26 mouse cellular contexts compared by ENCODE assay signal in genomic region chr14:105417967-105418366, GRCm38 (mm10).
"Had no signal": no experiment of that assay in that cellular context is flagged by ENCODE, and none has a peak within 500 bp of the region (broad histone marks: within the 10 kb centered on the region; RNA-seq: fewer than 3 reads in every experiment).

No protein-coding gene starts in this region.

- DNase-seq: forebrain, postnatal 0 days; gastrocnemius, postnatal 14 days; gastrocnemius, postnatal 36 days; heart, adult 11 months; heart, adult 2 months; heart, postnatal 14 days; heart, postnatal 36 days; kidney, adult 11 months; kidney, adult 2 months; kidney, adult 9 months; kidney, postnatal 14 days; kidney, postnatal 36 days; liver had no signal

- H3K9ac ChIP-seq: forebrain, postnatal 0 days; heart, embryonic 13.5 days; heart, embryonic 15.5 days; hindbrain, embryonic 13.5 days; hindbrain, embryonic 15.5 days; kidney, embryonic 15.5 days; limb, embryonic 12.5 days had no signal

- H3K4me3 ChIP-seq: heart, adult 2 months; heart, embryonic 13.5 days; heart, embryonic 15.5 days; hindbrain, embryonic 13.5 days; hindbrain, embryonic 15.5 days; kidney, embryonic 15.5 days; layer of hippocampus, adult 2 months; left cerebral cortex, adult 2 months; limb, embryonic 10.5 days; limb, embryonic 12.5 days had no signal

- H3K27ac ChIP-seq: heart, embryonic 13.5 days; heart, embryonic 15.5 days; hindbrain, embryonic 13.5 days; hindbrain, embryonic 15.5 days; hindbrain, postnatal 0 days; kidney, embryonic 15.5 days; kidney, postnatal 0 days; layer of hippocampus, adult 2 months; left cerebral cortex, adult 2 months had no signal

- H3K4me2 ChIP-seq: heart, embryonic 11.5 days; heart, embryonic 13.5 days; heart, embryonic 15.5 days; hindbrain, embryonic 13.5 days; hindbrain, embryonic 15.5 days; kidney, embryonic 15.5 days had no signal

- ATAC-seq: forebrain, postnatal 0 days; hindbrain, postnatal 0 days; intestine, embryonic 16.5 days had no signal

- H3K9me3 ChIP-seq: heart, embryonic 13.5 days; heart, embryonic 15.5 days; hindbrain, embryonic 13.5 days; hindbrain, embryonic 15.5 days; kidney, embryonic 15.5 days; limb, embryonic 10.5 days; limb, embryonic 12.5 days had no signal

- H3K27me3 ChIP-seq: heart, embryonic 13.5 days; heart, embryonic 15.5 days; hindbrain, embryonic 13.5 days; hindbrain, embryonic 15.5 days; kidney, embryonic 15.5 days; limb, embryonic 12.5 days had no signal

- H3K4me1 ChIP-seq: heart, embryonic 13.5 days; heart, embryonic 15.5 days; hindbrain, embryonic 13.5 days; hindbrain, embryonic 15.5 days had no signal

- H3K36me3 ChIP-seq: heart, embryonic 13.5 days; heart, embryonic 15.5 days; hindbrain, embryonic 13.5 days; hindbrain, embryonic 15.5 days; kidney, embryonic 15.5 days; limb, embryonic 10.5 days; limb, embryonic 12.5 days had no signal
